ENCODE assay signal across 10 mouse cellular contexts in genomic region chr17:56511707-56512090, GRCm38 (mm10). TPM values are rescaled to one million over a fixed set of nuclear protein-coding genes. Genes with fewer than 3 reads are reported as not detected.
A peak's percentile ranks its signal among the peaks of the same experiment; 100 is the strongest.
DNase-seq lines count a peak whose midpoint lies in the region; ATAC-seq and TF ChIP-seq lines count a peak whose summit lies in the region.
"Had no signal": no experiment of that assay in that cellular context is flagged by ENCODE, and none has a peak within 500 bp of the region (broad histone marks: within the 10 kb centered on the region; RNA-seq: fewer than 3 reads in every experiment).

No protein-coding gene starts in this region.

- TF ChIP-seq POLR2A in testis, adult 2 months (IDR thresholded peaks at IDR 0.05; ENCODE audit: control insufficient read depth, low read depth, low read length): peak; percentile 4; the same call in 1 of the 2 replicates

- peaks cover 5% of the 10 kb centered on the region; the same call in 1 of the 2 replicates for H3K27me3 ChIP-seq in testis, adult 2 months (ENCODE audit: control insufficient read depth, insufficient read depth, low read length)
- H3K27me3 ChIP-seq in limb, embryonic 15.5 days: peaks cover 68% of the 10 kb centered on the region

- H3K4me3 ChIP-seq in testis, adult 2 months (ENCODE audit: control insufficient read depth, low read depth, low read length): peak overlapping the region; percentile 85
- peak overlapping the region; percentile 35 for H3K4me3 ChIP-seq in limb, embryonic 15.5 days

- H3K27ac ChIP-seq in testis, adult 2 months (ENCODE audit: control insufficient read depth, insufficient read depth, low read depth, low read length): no peak overlapping the region
- H3K27ac ChIP-seq in limb, embryonic 15.5 days: no peak overlapping the region

- H3K36me3 ChIP-seq in testis, adult 2 months (ENCODE audit: control insufficient read depth, insufficient read depth, low read length): no peaks in the 10 kb centered on the region
- no peaks in the 10 kb centered on the region for H3K36me3 ChIP-seq in limb, embryonic 15.5 days

- peak overlapping the region; percentile 54 for H3K4me2 ChIP-seq in limb, embryonic 15.5 days

- ATAC-seq in limb, embryonic 15.5 days (ENCODE audit: insufficient number of reproducible peaks, low FRiP score, low TSS enrichment, low read depth): no peak
- ATAC-seq in erythroid progenitor cell, adult 5-6 weeks (replicated peaks; ENCODE audit: low FRiP score, poor library complexity, severe bottlenecking): no peak

- no peak for TF ChIP-seq CTCF in testis, adult 2 months (IDR thresholded peaks at IDR 0.05; ENCODE audit: control insufficient read depth, insufficient read depth, insufficient replicate concordance, low read depth, low read length)

- H3K4me1 ChIP-seq in testis, adult 2 months (ENCODE audit: control insufficient read depth, insufficient read depth, low read length): peaks cover 25% of the 10 kb centered on the region
- H3K4me1 ChIP-seq in limb, embryonic 15.5 days: peaks cover 45% of the 10 kb centered on the region

- H3K9ac ChIP-seq in limb, embryonic 15.5 days: 0 out of 2 replicates have a peak overlapping the region, but pooled peaks have one; percentile 14

- peak; percentile 84 for DNase-seq in heart, adult 11 months
- no peak for DNase-seq in heart, adult 18-20 months
- no peak for DNase-seq in testis, postnatal 14 days (ENCODE audit: low spot score)
- no peak for DNase-seq in spleen, adult 12 weeks (ENCODE audit: low spot score)
- no peak for DNase-seq in lung, postnatal 14 days
- DNase-seq: gastrocnemius, postnatal 25 days had no signal

- no peaks in the 10 kb centered on the region for H3K9me3 ChIP-seq in limb, embryonic 15.5 days

- WGBS in limb, embryonic 15.5 days: 15% methylated on average over 29 of the region's 29 CpGs

RNA-seq across cellular contexts. Expression of gene Znrf4, which starts 0.5 kb away (rescaled TPM):
- total RNA-seq in heart, adult 18-20 months (2021): not detected
- polyA plus RNA-seq in testis, adult 2 months (2012; rRNA removed): 1,198 and 1,268 TPM in 2 replicates
- not detected in 2 replicates for polyA plus RNA-seq in limb, embryonic 15.5 days (2015; fragmentation: Nextera tagmentation; extraction: Ambion mirVana)
- not detected in 2 replicates for total RNA-seq in erythroid progenitor cell, adult 5-6 weeks (2015; ENCODE audit: low replicate concordance)
- not detected in 2 replicates for total RNA-seq in erythroid progenitor cell, adult 5-6 weeks (2017; ENCODE audit: low replicate concordance)
- total RNA-seq: gastrocnemius, postnatal 25 days; left cerebral cortex, adult 18-20 months had no signal

RNA-seq across cellular contexts. Expression of gene Ptprs, which starts 35.4 kb away (rescaled TPM):
- 10 to 100 TPM; 50.3 to 54.3 TPM for total RNA-seq in heart, adult 18-20 months (2021)
- polyA plus RNA-seq in testis, adult 2 months (2012; rRNA removed): 63.4 and 68.8 TPM in 2 replicates
- polyA plus RNA-seq in limb, embryonic 15.5 days (2015; fragmentation: Nextera tagmentation; extraction: Ambion mirVana): 85.4 and 96.3 TPM in 2 replicates
- 7.9 and 10.9 TPM in 2 replicates for total RNA-seq in erythroid progenitor cell, adult 5-6 weeks (2015; ENCODE audit: low replicate concordance)
- total RNA-seq in erythroid progenitor cell, adult 5-6 weeks (2017; ENCODE audit: low replicate concordance): 2.1 and 4.7 TPM in 2 replicates

RNA-seq across cellular contexts. Expression of gene Gm20219, which starts 42.5 kb away (rescaled TPM):
- under 1 TPM; 0.20 to 0.23 TPM for total RNA-seq in heart, adult 18-20 months (2021)
- polyA plus RNA-seq in testis, adult 2 months (2012; rRNA removed): 2.0 and 2.3 TPM in 2 replicates
- 16.2 and 16.6 TPM in 2 replicates for polyA plus RNA-seq in limb, embryonic 15.5 days (2015; fragmentation: Nextera tagmentation; extraction: Ambion mirVana)
- total RNA-seq in erythroid progenitor cell, adult 5-6 weeks (2015; ENCODE audit: low replicate concordance): 6.1 TPM in 1 of 2 replicates, not detected in the other
- total RNA-seq in erythroid progenitor cell, adult 5-6 weeks (2017; ENCODE audit: low replicate concordance): 1.2 TPM in 1 of 2 replicates, not detected in the other

Comparison
In these comparisons a context has a peak if more than half of its experiments do, and no peak if none do; other contexts are left out.
1. RNA of gene Ptprs, which starts 35.4 kb away (total RNA-seq): 50.3 to 54.3 TPM in heart, adult 18-20 months; 2.1 to 10.9 TPM in erythroid progenitor cell, adult 5-6 weeks; every median in the first group is over 4 times any median in the second.